Comparison of ENCODE assay signal across 9 mouse cellular contexts in genomic region chr15:82339150-82339549, GRCm38 (mm10). TPM values are rescaled to one million over a fixed set of nuclear protein-coding genes. Genes with fewer than 3 reads are reported as not detected.
DNase-seq lines count a peak whose midpoint lies in the region; ATAC-seq and TF ChIP-seq lines count a peak whose summit lies in the region.
"Had no signal": no experiment of that assay in that cellular context is flagged by ENCODE, and none has a peak within 500 bp of the region (broad histone marks: within the 10 kb centered on the region; RNA-seq: fewer than 3 reads in every experiment).

No protein-coding gene starts in this region.

- WGBS in embryonic facial prominence, embryonic 14.5 days = 49% methylated on average over 10 of the region's 10 CpGs
- WGBS in intestine, embryonic 14.5 days = 59% methylated on average over 10 of the region's 10 CpGs

- TF ChIP-seq POLR2A in myocyte (IDR thresholded peaks at IDR 0.05; ENCODE audit: insufficient read length, low read depth) = no peak

- peak overlapping the region; percentile 72 for H3K9ac ChIP-seq in embryonic facial prominence, embryonic 14.5 days (ENCODE audit: low read depth, low read length)
- peak overlapping the region; percentile 59; the same call in 1 of the 2 replicates for H3K9ac ChIP-seq in intestine, embryonic 14.5 days (ENCODE audit: low read length)

- H3K9me3 ChIP-seq in embryonic facial prominence, embryonic 14.5 days (ENCODE audit: control insufficient read depth, low read length) = no peaks in the 10 kb centered on the region
- H3K9me3 ChIP-seq in intestine, embryonic 14.5 days (ENCODE audit: control insufficient read depth, low read length) = no peaks in the 10 kb centered on the region

- peak overlapping the region; percentile 73; the same call in 1 of the 2 replicates for H3K27ac ChIP-seq in left cerebral cortex, adult 2 months
- H3K27ac ChIP-seq in embryonic facial prominence, embryonic 14.5 days (replicated peaks; ENCODE audit: low read depth, low read length) = peak overlapping the region; percentile 61
- no peak overlapping the region for H3K27ac ChIP-seq in intestine, embryonic 14.5 days (ENCODE audit: low read depth)

- ATAC-seq in embryonic facial prominence, embryonic 14.5 days (ENCODE audit: low read depth) = no peak
- ATAC-seq in intestine, embryonic 14.5 days (replicated peaks; ENCODE audit: low FRiP score, low TSS enrichment, low read depth) = no peak

- H3K4me1 ChIP-seq in embryonic facial prominence, embryonic 14.5 days (ENCODE audit: control insufficient read depth, insufficient read depth, low read length) = peaks cover 24% of the 10 kb centered on the region
- peaks cover 23% of the 10 kb centered on the region for H3K4me1 ChIP-seq in intestine, embryonic 14.5 days (replicated peaks; ENCODE audit: control insufficient read depth, insufficient read depth, low read length)

- H3K4me3 ChIP-seq in left cerebral cortex, adult 2 months = peak overlapping the region; percentile 86
- peak overlapping the region; percentile 63 for H3K4me3 ChIP-seq in embryonic facial prominence, embryonic 14.5 days (ENCODE audit: low read depth, low read length)
- peak overlapping the region; percentile 70 for H3K4me3 ChIP-seq in intestine, embryonic 14.5 days (ENCODE audit: low read depth, low read length)
- H3K4me3 ChIP-seq in myocyte = peak overlapping the region; percentile 55

- no peak for DNase-seq in left cerebral cortex, adult 2 months (ENCODE audit: extremely low spot score in 1 of 2, low spot score in 2 of 2)
- DNase-seq in left cerebral cortex, postnatal 4 days = no peak
- DNase-seq in embryonic facial prominence, embryonic 14.5 days (ENCODE audit: low spot score) = no peak
- no peak for DNase-seq in intestine, embryonic 14.5 days (ENCODE audit: low spot score)
- no peak for DNase-seq in cerebellum, adult 11-12 months
- no peak for DNase-seq in right cerebral cortex, postnatal 36 days (ENCODE audit: low spot score in 2 of 2)
- DNase-seq in right cerebral cortex, adult 2 months (ENCODE audit: low spot score in 2 of 2) = no peak

- peaks cover 5% of the 10 kb centered on the region for H3K79me2 ChIP-seq in myocyte (ENCODE audit: control insufficient read depth, insufficient read depth)

- intact Hi-C loops in left cerebral cortex, adult 2 months (cut with DNase I) = no loop called here
- intact Hi-C loops in left cerebral cortex, postnatal 4 days (cut with DNase I) = no loop called here

- H3K27me3 ChIP-seq in embryonic facial prominence, embryonic 14.5 days (replicated peaks; ENCODE audit: control insufficient read depth, insufficient read depth, low read length) = no peaks in the 10 kb centered on the region
- H3K27me3 ChIP-seq in intestine, embryonic 14.5 days (replicated peaks; ENCODE audit: control insufficient read depth, insufficient read depth, low read length) = no peaks in the 10 kb centered on the region
- no peaks in the 10 kb centered on the region for H3K27me3 ChIP-seq in myocyte (ENCODE audit: control insufficient read depth, insufficient read depth, insufficient read length)

- peaks cover 31% of the 10 kb centered on the region for H3K36me3 ChIP-seq in embryonic facial prominence, embryonic 14.5 days (ENCODE audit: control insufficient read depth, insufficient read depth, low read length)
- H3K36me3 ChIP-seq in intestine, embryonic 14.5 days (ENCODE audit: control insufficient read depth, insufficient read depth, low read length) = peaks cover 27% of the 10 kb centered on the region
- H3K36me3 ChIP-seq in myocyte (ENCODE audit: control insufficient read depth, insufficient read depth) = peaks cover 10% of the 10 kb centered on the region

- H3K4me2 ChIP-seq in embryonic facial prominence, embryonic 14.5 days (ENCODE audit: low read depth, low read length) = peak overlapping the region; percentile 78
- H3K4me2 ChIP-seq in intestine, embryonic 14.5 days (ENCODE audit: low read length) = peak overlapping the region; percentile 81
- H3K4me2 ChIP-seq in myocyte (ENCODE audit: low read depth) = peak overlapping the region; percentile 98

- no peak for TF ChIP-seq CTCF in left cerebral cortex, adult 2 months (IDR thresholded peaks at IDR 0.05)

- no peak overlapping the region for H3ac ChIP-seq in myocyte (ENCODE audit: control insufficient read depth, insufficient read length)

TF ChIP-seq in myocyte, 11 proteins besides CTCF, POLR2A, EP300 and RAD21:
- TF ChIP-seq TCF12 (IDR thresholded peaks at IDR 0.05; ENCODE audit: insufficient read depth, poor library complexity, severe bottlenecking) = no peak
- TF ChIP-seq MYOG (IDR thresholded peaks at IDR 0.05; ENCODE audit: control insufficient read depth in 1 of 3, insufficient read depth in 1 of 3, insufficient read length in 2 of 3, low read depth in 2 of 3) = no peak
- TF ChIP-seq SRF (IDR thresholded peaks at IDR 0.05; ENCODE audit: control insufficient read depth, insufficient read length, low read depth) = no peak
- no peak for TF ChIP-seq TCF3 (IDR thresholded peaks at IDR 0.05; ENCODE audit: insufficient read length, low read depth)
- TF ChIP-seq MAX (IDR thresholded peaks at IDR 0.05; ENCODE audit: low read depth) = no peak
- TF ChIP-seq MYOD1 (IDR thresholded peaks at IDR 0.05; ENCODE audit: control insufficient read depth in 1 of 3, insufficient read length in 2 of 3, low read depth in 2 of 3) = no peak
- no peak for TF ChIP-seq CEBPB (IDR thresholded peaks at IDR 0.05; ENCODE audit: insufficient read depth, poor library complexity, severe bottlenecking)
- TF ChIP-seq E2F4 (IDR thresholded peaks at IDR 0.05; ENCODE audit: insufficient read depth) = no peak
- TF ChIP-seq USF1 (IDR thresholded peaks at IDR 0.05; ENCODE audit: low read depth) = no peak
- no peak for TF ChIP-seq POLR2AphosphoS2 (IDR thresholded peaks at IDR 0.05; ENCODE audit: insufficient read length, low read depth)

RNA-seq across cellular contexts. Expression of gene Smdt1, which starts 0.4 kb away (rescaled TPM):
- total RNA-seq in left cerebral cortex, adult 2 months (2021) = 100 to 1,000 TPM; 137 to 141 TPM
- 100 to 1,000 TPM; 122 to 125 TPM for total RNA-seq in left cerebral cortex, postnatal 4 days (2021)
- 242 and 262 TPM in 2 replicates for polyA plus RNA-seq in embryonic facial prominence, embryonic 14.5 days (2014; fragmentation: Nextera tagmentation; extraction: Ambion mirVana)
- 260 and 272 TPM in 2 replicates for polyA plus RNA-seq in intestine, embryonic 14.5 days (2014; fragmentation: Nextera tagmentation; extraction: Ambion mirVana)
- 665 TPM for polyA plus RNA-seq in myocyte (2012; fragmentation: generic; extraction: Trizol)

RNA-seq across cellular contexts. Expression of gene Pheta2, which starts 0.4 kb away (rescaled TPM):
- total RNA-seq in left cerebral cortex, adult 2 months (2021) = under 1 TPM; 0.25 to 0.42 TPM
- 1 to 10 TPM; 1.1 to 1.2 TPM for total RNA-seq in left cerebral cortex, postnatal 4 days (2021)
- 12.9 and 15.3 TPM in 2 replicates for polyA plus RNA-seq in embryonic facial prominence, embryonic 14.5 days (2014; fragmentation: Nextera tagmentation; extraction: Ambion mirVana)
- 9.9 and 13.2 TPM in 2 replicates for polyA plus RNA-seq in intestine, embryonic 14.5 days (2014; fragmentation: Nextera tagmentation; extraction: Ambion mirVana)
- 0.05 TPM for polyA plus RNA-seq in myocyte (2012; fragmentation: generic; extraction: Trizol)

RNA-seq across cellular contexts. Expression of gene Naga, which starts 0.4 kb away (rescaled TPM):
- 10 to 100 TPM; 33.5 to 35.2 TPM for total RNA-seq in left cerebral cortex, adult 2 months (2021)
- total RNA-seq in left cerebral cortex, postnatal 4 days (2021) = 10 to 100 TPM; 32.1 to 33.6 TPM
- 55.7 and 65.8 TPM in 2 replicates for polyA plus RNA-seq in embryonic facial prominence, embryonic 14.5 days (2014; fragmentation: Nextera tagmentation; extraction: Ambion mirVana)
- 59.7 and 61.2 TPM in 2 replicates for polyA plus RNA-seq in intestine, embryonic 14.5 days (2014; fragmentation: Nextera tagmentation; extraction: Ambion mirVana)
- polyA plus RNA-seq in myocyte (2012; fragmentation: generic; extraction: Trizol) = 53.2 TPM

RNA-seq across cellular contexts. Expression of gene Ndufa6, which starts 15.0 kb away (rescaled TPM):
- total RNA-seq in left cerebral cortex, adult 2 months (2021) = 100 to 1,000 TPM; 206 to 211 TPM
- total RNA-seq in left cerebral cortex, postnatal 4 days (2021) = 100 to 1,000 TPM; 161 to 174 TPM
- 325 and 390 TPM in 2 replicates for polyA plus RNA-seq in embryonic facial prominence, embryonic 14.5 days (2014; fragmentation: Nextera tagmentation; extraction: Ambion mirVana)
- 426 and 466 TPM in 2 replicates for polyA plus RNA-seq in intestine, embryonic 14.5 days (2014; fragmentation: Nextera tagmentation; extraction: Ambion mirVana)
- polyA plus RNA-seq in myocyte (2012; fragmentation: generic; extraction: Trizol) = 517 TPM

RNA-seq across cellular contexts. Expression of gene Wbp2nl, which starts 40.4 kb away (rescaled TPM):
- total RNA-seq in left cerebral cortex, adult 2 months (2021) = not detected
- under 1 TPM in 1 of 2 experiments, not detected in 1; 0.24 TPM for total RNA-seq in left cerebral cortex, postnatal 4 days (2021)
- polyA plus RNA-seq in embryonic facial prominence, embryonic 14.5 days (2014; fragmentation: Nextera tagmentation; extraction: Ambion mirVana) = 0.20 TPM in 1 of 2 replicates, not detected in the other
- 0.16 and 0.20 TPM in 2 replicates for polyA plus RNA-seq in intestine, embryonic 14.5 days (2014; fragmentation: Nextera tagmentation; extraction: Ambion mirVana)
- polyA plus RNA-seq in myocyte (2012; fragmentation: generic; extraction: Trizol) = not detected
- total RNA-seq: layer of hippocampus, adult 18-20 months had no signal

Comparison
In these comparisons a context has a peak if more than half of its experiments do, and no peak if none do; other contexts are left out.
1. RNA of gene Pheta2, which starts 0.4 kb away (polyA plus RNA-seq): 12.9 to 15.3 TPM in embryonic facial prominence, embryonic 14.5 days and 9.9 to 13.2 TPM in intestine, embryonic 14.5 days; 0.05 TPM in myocyte (single experiment); every median in the first group is over 10 times any median in the second.
2. Peak in every context shown above with its lines, with median percentiles within 50 percentile points of each other: H3K4me3 ChIP-seq and H3K4me2 ChIP-seq.